Mouse (Mus musculus): ENCODE results near the gene Edrf1. TPM values are rescaled to one million over a fixed set of nuclear protein-coding genes. Genes with fewer than 3 reads are reported as not detected.
A peak's percentile ranks its signal among the peaks of the same experiment; 100 is the strongest.

Edrf1 gene
- polyA plus RNA-seq, 2 experiments = 8.7 to 9.8 TPM

DNA sequence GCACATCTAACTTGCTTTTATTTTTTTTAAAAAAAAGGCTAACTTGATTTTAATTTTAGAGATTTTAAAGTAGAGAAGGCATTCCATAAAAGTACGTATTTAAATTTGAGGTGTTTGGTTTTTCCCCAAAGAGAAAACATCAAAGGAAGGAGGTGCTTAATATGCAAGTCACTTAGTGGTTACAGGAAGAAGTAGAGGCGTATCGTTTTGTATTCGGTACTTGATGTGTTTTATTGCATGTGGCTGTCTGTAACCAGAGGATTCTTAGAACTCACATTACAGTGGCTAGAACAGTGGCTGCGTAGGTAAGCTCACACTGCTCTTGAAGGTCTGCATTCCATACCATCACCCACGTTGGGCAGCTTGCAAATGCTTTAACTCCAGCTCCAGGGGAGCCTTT, 8.4 kb downstream of the Edrf1 start:
- Histone ChIP-seq H3K9ac (replicated peaks) (no peak overlapping the region), H3K4me2 (ENCODE audit: low read depth) (no peak overlapping the region), H3K4me1 (replicated peaks; ENCODE audit: control insufficient read depth in 2 of 2, insufficient read depth in 2 of 2, low read length in 1 of 2) (no peaks in the 10 kb centered on the region), H3K27ac (no peak overlapping the region), H3K36me3 (replicated peaks; ENCODE audit: control insufficient read depth, insufficient read depth, low read depth) (peaks cover 80% of the 10 kb centered on the region), H3K4me3 (ENCODE audit: insufficient read depth in 1 of 2, low read depth in 2 of 2, low read length in 2 of 2) (no peak overlapping the region), H3K9me3 (ENCODE audit: control insufficient read depth, low read length) (no peaks in the 10 kb centered on the region), H3K27me3 (ENCODE audit: control insufficient read depth, insufficient read depth, low read length) (no peaks in the 10 kb centered on the region)
- ATAC-seq (ENCODE audit: insufficient read depth) (no peak), DNase-seq (ENCODE audit: low read depth in 3 of 3, low spot score in 3 of 3) (no peak)
- WGBS (ENCODE audit: insufficient replicate concordance) = 78% methylated on average over 6 of the region's 6 CpGs
- TF ChIP-seq CTCF (IDR thresholded peaks at IDR 0.05; ENCODE audit: low read depth) (no peak), EP300 (IDR thresholded peaks at IDR 0.05; ENCODE audit: low read depth) (no peak)

DNA sequence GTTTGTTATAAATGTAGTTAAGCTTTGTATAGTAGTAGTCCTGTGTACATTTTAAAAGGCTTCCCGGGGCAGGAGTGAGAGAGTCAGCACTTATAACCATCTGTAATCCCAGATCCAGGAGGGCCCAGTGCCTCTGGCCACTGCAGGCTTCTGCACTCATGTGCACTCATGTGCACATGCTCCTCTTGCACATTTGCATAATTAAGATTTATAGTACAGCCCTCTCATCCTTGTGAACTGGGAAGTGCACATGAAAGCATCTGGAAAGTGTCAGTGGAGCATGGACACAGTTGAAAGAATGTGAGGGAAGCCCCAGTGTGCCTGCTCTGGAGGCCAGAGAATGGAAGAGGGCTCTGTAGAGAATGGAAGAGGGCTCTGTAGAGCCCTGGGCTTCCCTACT, 25.1 kb downstream of the Edrf1 start:
- peaks cover 81% of the 10 kb centered on the region for H3K36me3 ChIP-seq (replicated peaks; ENCODE audit: control insufficient read depth, insufficient read depth, low read depth)
- TF ChIP-seq EP300 (IDR thresholded peaks at IDR 0.05; ENCODE audit: low read depth) (no peak), CTCF (IDR thresholded peaks at IDR 0.05; ENCODE audit: low read depth) (no peak)
- H3K27ac ChIP-seq = no peak overlapping the region
- DNase-seq (ENCODE audit: low read depth in 3 of 3, low spot score in 3 of 3) (no peak), ATAC-seq (ENCODE audit: insufficient read depth) (no peak)
- 93% methylated on average over 1 of the region's 1 CpGs for WGBS (ENCODE audit: insufficient replicate concordance)
- H3K9ac ChIP-seq (replicated peaks) = no peak overlapping the region
- H3K9me3 ChIP-seq (ENCODE audit: control insufficient read depth, low read length) = no peaks in the 10 kb centered on the region
- H3K4me1 ChIP-seq (replicated peaks; ENCODE audit: control insufficient read depth in 2 of 2, insufficient read depth in 2 of 2, low read length in 1 of 2) = no peaks in the 10 kb centered on the region
- H3K4me2 ChIP-seq (ENCODE audit: low read depth) = no peak overlapping the region
- no peak overlapping the region for H3K4me3 ChIP-seq (ENCODE audit: insufficient read depth in 1 of 2, low read depth in 2 of 2, low read length in 2 of 2)
- H3K27me3 ChIP-seq (ENCODE audit: control insufficient read depth, insufficient read depth, low read length) = no peaks in the 10 kb centered on the region

- TF ChIP-seq CTCF (IDR thresholded peaks at IDR 0.05; ENCODE audit: low read depth) (peak; percentile 61), EP300 (IDR thresholded peaks at IDR 0.05; ENCODE audit: low read depth) (no peak)
- H3K4me2 ChIP-seq (ENCODE audit: low read depth) = no peak overlapping the region
- 74% methylated on average over 1 of the region's 1 CpGs for WGBS (ENCODE audit: insufficient replicate concordance)
- peaks cover 60% of the 10 kb centered on the region for H3K36me3 ChIP-seq (replicated peaks; ENCODE audit: control insufficient read depth, insufficient read depth, low read depth)
- H3K9ac ChIP-seq (replicated peaks) = no peak overlapping the region
- H3K27ac ChIP-seq = no peak overlapping the region
- no peaks in the 10 kb centered on the region for H3K4me1 ChIP-seq (replicated peaks; ENCODE audit: control insufficient read depth in 2 of 2, insufficient read depth in 2 of 2, low read length in 1 of 2)
- H3K4me3 ChIP-seq (ENCODE audit: insufficient read depth in 1 of 2, low read depth in 2 of 2, low read length in 2 of 2) = no peak overlapping the region
- ATAC-seq (ENCODE audit: insufficient read depth) (no peak), DNase-seq (ENCODE audit: low read depth in 3 of 3, low spot score in 3 of 3) (no peak)
- H3K27me3 ChIP-seq (ENCODE audit: control insufficient read depth, insufficient read depth, low read length) = no peaks in the 10 kb centered on the region
- no peaks in the 10 kb centered on the region for H3K9me3 ChIP-seq (ENCODE audit: control insufficient read depth, low read length)
These were observed 31.7 kb downstream of the Edrf1 start for GRCm38 (mm10) chr7:133669071-133669470.

DNA sequence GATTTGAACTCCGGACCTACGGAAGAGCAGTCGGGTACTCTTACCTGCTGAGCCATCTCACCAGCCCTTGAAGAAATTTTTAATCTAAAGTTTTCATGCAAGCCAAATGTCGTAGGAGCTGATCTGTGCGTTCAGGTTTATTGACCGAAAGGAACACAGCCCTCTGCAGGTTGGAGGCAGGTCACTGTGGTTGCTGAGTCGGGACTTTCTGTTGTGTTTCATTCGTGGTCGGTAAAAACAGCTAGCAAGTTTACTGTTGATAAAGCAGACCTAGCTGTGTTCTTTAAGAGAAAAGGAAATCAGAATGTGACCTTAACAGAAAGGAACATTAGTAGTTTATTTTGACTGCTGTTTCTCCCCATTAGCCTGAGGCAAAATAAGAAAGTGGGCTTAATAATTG, 32.6 kb downstream of the Edrf1 start:
- ATAC-seq (ENCODE audit: insufficient read depth) = no peak

GRCm38 (mm10) chr7:133670846-133671245, 33.5 kb downstream of the Edrf1 start:
- no peak for TF ChIP-seq CTCF (IDR thresholded peaks at IDR 0.05; ENCODE audit: low read depth)
- TF ChIP-seq EP300 (IDR thresholded peaks at IDR 0.05; ENCODE audit: low read depth) = no peak
- ATAC-seq (ENCODE audit: insufficient read depth) (0 out of 2 replicates have a peak, but pooled peaks have one; percentile 48), DNase-seq (ENCODE audit: low read depth in 3 of 3, low spot score in 3 of 3) (no peak)
- Histone ChIP-seq H3K27ac (no peak overlapping the region), H3K4me2 (ENCODE audit: low read depth) (no peak overlapping the region), H3K27me3 (ENCODE audit: control insufficient read depth, insufficient read depth, low read length) (no peaks in the 10 kb centered on the region), H3K9me3 (ENCODE audit: control insufficient read depth, low read length) (no peaks in the 10 kb centered on the region), H3K4me3 (ENCODE audit: insufficient read depth in 1 of 2, low read depth in 2 of 2, low read length in 2 of 2) (no peak overlapping the region), H3K36me3 (replicated peaks; ENCODE audit: control insufficient read depth, insufficient read depth, low read depth) (peaks cover 51% of the 10 kb centered on the region), H3K9ac (replicated peaks) (no peak overlapping the region), H3K4me1 (replicated peaks; ENCODE audit: control insufficient read depth in 2 of 2, insufficient read depth in 2 of 2, low read length in 1 of 2) (no peaks in the 10 kb centered on the region)
- 40% methylated on average over 3 of the region's 3 CpGs for WGBS (ENCODE audit: insufficient replicate concordance)

More for the DNA sequence above, 32.6 kb downstream of the Edrf1 start:
- no peak overlapping the region for H3K4me3 ChIP-seq (ENCODE audit: insufficient read depth in 1 of 2, low read depth in 2 of 2, low read length in 2 of 2)
- H3K4me2 ChIP-seq (ENCODE audit: low read depth) = no peak overlapping the region
- no peak for DNase-seq (ENCODE audit: low read depth in 3 of 3, low spot score in 3 of 3)
- H3K27ac ChIP-seq = no peak overlapping the region
- peaks cover 57% of the 10 kb centered on the region for H3K36me3 ChIP-seq (replicated peaks; ENCODE audit: control insufficient read depth, insufficient read depth, low read depth)
- TF ChIP-seq CTCF (IDR thresholded peaks at IDR 0.05; ENCODE audit: low read depth) (no peak), EP300 (IDR thresholded peaks at IDR 0.05; ENCODE audit: low read depth) (no peak)
- no peaks in the 10 kb centered on the region for H3K4me1 ChIP-seq (replicated peaks; ENCODE audit: control insufficient read depth in 2 of 2, insufficient read depth in 2 of 2, low read length in 1 of 2)
- no peaks in the 10 kb centered on the region for H3K9me3 ChIP-seq (ENCODE audit: control insufficient read depth, low read length)
- H3K27me3 ChIP-seq (ENCODE audit: control insufficient read depth, insufficient read depth, low read length) = no peaks in the 10 kb centered on the region
- 74% methylated on average over 9 of the region's 9 CpGs for WGBS (ENCODE audit: insufficient replicate concordance)
- H3K9ac ChIP-seq (replicated peaks) = no peak overlapping the region

Measured in liver, embryonic 14.5 days (tissue).